Mouse (Mus musculus) ovary, postnatal 36 days (tissue): ENCODE data around the gene Polr2b.

ENCODE experiments used
- DNase-seq: peaks from one replicate; pipeline ENCODE4 v3.0.0; 2022; ENCODE audit warnings: low spot score, mixed read lengths

Polr2b gene

DNA sequence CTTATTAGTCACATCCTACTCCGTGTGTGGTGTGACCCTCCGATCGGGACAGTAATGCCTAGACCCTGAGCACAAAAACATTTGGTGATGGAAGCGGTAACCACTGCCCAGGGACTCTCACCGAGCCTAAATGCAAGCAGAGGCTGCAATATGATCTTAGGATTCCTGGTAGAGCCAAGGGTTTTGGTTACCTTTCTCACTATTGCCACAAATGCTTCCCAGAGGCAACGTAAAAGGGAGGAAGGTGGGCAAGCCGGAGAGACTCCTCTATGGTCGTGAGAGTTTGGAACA, 77.4 kb downstream of the Polr2b start:
- DNase-seq, result no peak

DNA sequence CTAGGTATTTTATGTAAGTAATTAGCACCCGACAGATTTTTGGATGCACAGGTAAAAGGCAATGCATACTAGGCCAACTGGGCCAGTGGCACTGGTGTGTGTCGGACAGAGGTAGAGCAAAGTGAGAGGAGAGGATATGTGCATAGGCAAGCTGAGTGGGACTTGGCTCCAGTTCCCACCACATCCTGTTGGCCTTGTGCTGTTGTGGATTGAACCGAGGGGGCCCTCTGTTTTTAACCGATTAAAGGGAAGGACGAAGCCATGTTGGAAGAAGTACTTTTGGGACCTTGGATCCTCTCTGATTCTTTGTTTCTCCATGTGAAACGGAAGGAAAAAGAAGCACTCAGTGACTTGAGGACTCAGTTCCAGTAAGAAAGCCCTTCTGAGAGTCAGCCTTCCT, 78.4 kb downstream of the Polr2b start:
- DNase-seq, result no peak

DNA sequence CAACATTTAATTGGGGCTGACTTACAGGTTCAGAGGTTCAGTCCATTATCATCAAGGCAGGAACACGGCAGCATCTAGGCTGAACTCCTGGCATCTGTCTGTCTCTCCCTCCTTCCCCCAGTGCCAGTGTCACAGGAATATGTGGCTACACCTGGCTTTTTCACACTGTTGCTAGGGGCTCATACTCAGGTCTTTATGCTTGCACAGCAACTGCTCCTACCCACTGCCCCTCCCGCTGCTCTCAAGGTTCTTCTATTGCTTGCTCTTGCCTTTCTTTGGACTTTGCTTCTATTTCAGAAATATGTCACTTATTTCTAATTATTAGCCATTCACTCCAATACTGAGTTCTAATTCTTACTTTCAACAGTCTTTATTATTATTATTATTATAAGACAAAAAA, 80.3 kb downstream of the Polr2b start:
- no peak for DNase-seq

DNA sequence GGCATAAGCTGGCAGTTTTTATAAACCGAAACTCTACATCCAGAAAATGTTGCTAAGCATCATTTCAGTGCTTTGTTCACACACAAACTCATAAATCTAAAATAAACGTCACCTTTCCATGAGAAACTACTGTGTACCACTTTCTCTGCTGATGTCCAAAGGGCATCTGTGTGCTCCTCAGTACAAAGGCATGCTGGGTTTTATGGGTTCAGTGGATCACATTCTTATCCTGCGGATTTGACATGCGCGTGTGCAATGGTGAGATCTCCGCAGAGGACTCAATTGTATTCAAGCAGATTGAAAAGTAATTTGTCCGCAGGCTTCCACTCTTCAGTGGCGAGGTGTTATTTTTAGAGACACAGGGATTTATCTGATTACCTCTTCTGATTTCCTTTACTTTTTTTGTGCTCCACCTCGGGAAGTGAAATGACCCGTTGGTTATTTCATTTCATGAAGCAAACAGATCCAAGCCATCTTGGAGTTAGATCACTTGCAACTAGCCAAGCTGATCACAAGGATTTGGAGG, 83.2 kb downstream of the Polr2b start:
- no peak for DNase-seq

DNA sequence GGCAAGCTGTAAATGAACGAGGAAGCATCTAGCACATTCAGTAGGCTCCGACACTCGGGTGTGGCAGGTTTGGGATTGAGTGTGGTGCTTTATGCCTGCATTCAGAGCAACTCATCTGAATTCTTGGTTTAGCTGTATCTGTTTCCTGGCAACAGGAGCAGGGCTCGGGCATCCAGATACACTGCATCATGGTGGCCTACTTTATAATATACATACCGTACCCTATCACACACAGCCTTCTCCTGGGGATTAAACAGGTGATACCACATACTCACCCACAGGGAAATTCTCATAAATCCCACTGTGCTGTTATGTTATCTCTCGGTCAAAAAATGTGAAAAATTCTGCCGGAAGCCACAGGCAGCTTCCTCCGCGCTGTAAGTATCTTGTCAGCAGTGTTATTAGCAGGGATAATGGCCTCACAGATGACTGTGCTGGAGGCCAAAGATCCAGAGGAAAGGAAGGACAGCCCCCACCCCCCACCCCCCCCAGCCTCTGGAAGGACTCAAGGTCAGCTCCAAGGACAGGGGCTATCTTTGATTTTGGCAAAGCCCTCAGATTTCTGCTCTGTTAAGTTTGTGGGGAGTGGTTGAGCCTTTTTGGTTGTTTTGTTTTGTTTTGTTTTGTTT, 84.2 kb downstream of the Polr2b start:
- DNase-seq, result no peak

DNA sequence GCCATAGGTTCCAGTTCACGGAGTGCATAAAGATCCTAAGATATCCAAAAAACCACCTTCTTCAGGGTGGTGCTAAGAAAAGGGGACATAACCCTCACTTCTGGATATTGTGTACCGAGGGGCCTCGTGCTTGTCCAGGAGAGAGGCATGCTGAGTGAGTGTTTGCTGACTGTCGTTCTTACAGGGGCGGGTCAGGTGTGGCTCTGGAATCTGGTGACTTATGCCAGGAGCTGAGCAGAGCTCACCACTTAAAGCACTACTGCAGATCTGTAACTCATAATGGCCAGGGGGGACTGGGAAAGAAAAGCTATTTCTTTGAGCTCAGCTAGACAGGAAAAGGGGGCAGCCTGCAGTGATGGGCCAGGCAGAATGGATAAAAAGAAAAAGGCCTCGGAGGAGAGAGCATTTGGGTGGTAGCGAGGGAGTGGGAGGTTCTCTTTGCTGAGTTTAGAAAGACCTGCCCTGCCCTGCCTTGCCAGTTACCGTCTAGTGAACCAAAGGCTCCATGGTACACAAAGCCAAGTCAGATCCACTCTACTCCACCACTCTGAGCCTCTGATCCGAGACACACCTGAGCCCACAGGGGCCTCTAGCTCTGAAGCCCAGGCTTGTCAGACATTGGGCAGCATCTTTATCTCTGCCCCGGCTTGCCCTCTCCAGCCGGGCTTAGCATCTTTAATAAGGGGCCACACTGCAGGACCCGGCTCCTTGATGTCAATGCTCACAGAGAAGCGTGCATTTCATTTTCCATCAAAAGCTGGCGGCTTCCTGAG, 88.5 kb downstream of the Polr2b start:
- no peak for DNase-seq
